In genomic region chr9:55937224-55937663, GRCm38 (mm10) we compare ENCODE assay signal across 8 mouse cellular contexts. TPM values are rescaled to one million over a fixed set of nuclear protein-coding genes. Genes with fewer than 3 reads are reported as not detected.
DNase-seq lines count a peak whose midpoint lies in the region; ATAC-seq and TF ChIP-seq lines count a peak whose summit lies in the region.

No protein-coding gene starts in this region.

- peak overlapping the region; percentile 96 for H3K27ac ChIP-seq in hindbrain, embryonic 10.5 days
- no peak overlapping the region for H3K27ac ChIP-seq in liver, embryonic 12.5 days
- H3K27ac ChIP-seq in small intestine, adult 2 months (ENCODE audit: insufficient read depth, low read depth, low read length) = no peak overlapping the region

- H3K9me3 ChIP-seq in hindbrain, embryonic 10.5 days = no peaks in the 10 kb centered on the region
- no peaks in the 10 kb centered on the region for H3K9me3 ChIP-seq in liver, embryonic 12.5 days (replicated peaks)

- 47% methylated on average over 5 of the region's 5 CpGs for WGBS in hindbrain, embryonic 10.5 days
- WGBS in liver, embryonic 12.5 days (ENCODE audit: insufficient replicate concordance) = 47% methylated on average over 5 of the region's 5 CpGs
- WGBS in small intestine, adult 2 months = 25% methylated on average over 5 of the region's 5 CpGs

- peak overlapping the region; percentile 82 for H3K4me3 ChIP-seq in hindbrain, embryonic 10.5 days
- peak overlapping the region; percentile 84 for H3K4me3 ChIP-seq in liver, embryonic 12.5 days
- H3K4me3 ChIP-seq in small intestine, adult 2 months (ENCODE audit: low read depth, low read length) = peak overlapping the region; percentile 75

- no peak for TF ChIP-seq CTCF in small intestine, adult 2 months (IDR thresholded peaks at IDR 0.05; ENCODE audit: extremely low read depth, insufficient read length, insufficient replicate concordance, low read depth, low read length)

- peak overlapping the region; percentile 97 for H3K4me2 ChIP-seq in liver, embryonic 12.5 days

- no peaks in the 10 kb centered on the region for H3K36me3 ChIP-seq in hindbrain, embryonic 10.5 days
- no peaks in the 10 kb centered on the region for H3K36me3 ChIP-seq in liver, embryonic 12.5 days
- H3K36me3 ChIP-seq in small intestine, adult 2 months (ENCODE audit: control insufficient read depth, insufficient read depth, low read length) = no peaks in the 10 kb centered on the region

- H3K4me1 ChIP-seq in hindbrain, embryonic 10.5 days (replicated peaks) = peaks cover 27% of the 10 kb centered on the region
- H3K4me1 ChIP-seq in liver, embryonic 12.5 days = peaks cover 23% of the 10 kb centered on the region
- H3K4me1 ChIP-seq in small intestine, adult 2 months (ENCODE audit: control insufficient read depth, insufficient read depth, insufficient read length, low read length) = peaks cover 4% of the 10 kb centered on the region; the same call in 1 of the 2 replicates

- H3K9ac ChIP-seq in liver, embryonic 12.5 days = peak overlapping the region; percentile 88

- no peak for ATAC-seq in liver, embryonic 12.5 days

- H3K27me3 ChIP-seq in hindbrain, embryonic 10.5 days (ENCODE audit: insufficient read depth, poor library complexity, severe bottlenecking) = no peaks in the 10 kb centered on the region
- no peaks in the 10 kb centered on the region for H3K27me3 ChIP-seq in liver, embryonic 12.5 days (replicated peaks)
- H3K27me3 ChIP-seq in small intestine, adult 2 months (ENCODE audit: control insufficient read depth, insufficient read depth, low read length) = no peaks in the 10 kb centered on the region

- peak; percentile 8 to 20 for DNase-seq in cerebellum, adult 18-20 months
- DNase-seq in cerebellum, adult 11 months = no peak
- DNase-seq in 416B (ENCODE audit: low read depth) = peak; percentile 32
- DNase-seq in cerebellum, postnatal 14 days = peak; percentile 26 to 31
- DNase-seq in hindbrain, embryonic 10.5 days (ENCODE audit: low spot score) = peak; percentile 6
- DNase-seq in Muller cell, postnatal 12 days (ENCODE audit: inconsistent ontology term) = no peak

- TF ChIP-seq POLR2A in small intestine, adult 2 months (IDR thresholded peaks at IDR 0.05; ENCODE audit: low read depth, low read length) = no peak

RNA-seq across cellular contexts. Expression of gene Scaper, which starts 0.7 kb away (rescaled TPM):
- 7.2 and 7.9 TPM in 2 replicates for polyA plus RNA-seq in hindbrain, embryonic 10.5 days (2016; fragmentation: Nextera tagmentation; extraction: Ambion mirVana)
- polyA plus RNA-seq in liver, embryonic 12.5 days (2016; fragmentation: Nextera tagmentation; extraction: Ambion mirVana) = 2.6 and 2.7 TPM in 2 replicates
- 1.3 and 2.6 TPM in 2 replicates for polyA plus RNA-seq in small intestine, adult 2 months (2012; rRNA removed)

Comparison
In these comparisons a context has a peak if more than half of its experiments do, and no peak if none do; other contexts are left out.
1. DNase-seq: peak in cerebellum, adult 18-20 months (2 of 2), 416B (single experiment), cerebellum, postnatal 14 days (2 of 2) and hindbrain, embryonic 10.5 days (single experiment); none in cerebellum, adult 11 months (single experiment) and Muller cell, postnatal 12 days (single experiment).
2. Peak in every context shown above with its lines, with median percentiles within 50 percentile points of each other: H3K4me3 ChIP-seq.